10 mouse cellular contexts compared by ENCODE assay signal in genomic region chr9:87739543-87740161, GRCm38 (mm10). TPM values are rescaled to one million over a fixed set of nuclear protein-coding genes. Genes with fewer than 3 reads are reported as not detected.
A peak's percentile ranks its signal among the peaks of the same experiment; 100 is the strongest.
DNase-seq lines count a peak whose midpoint lies in the region; ATAC-seq lines count a peak whose summit lies in the region.
"Had no signal": no experiment of that assay in that cellular context is flagged by ENCODE, and none has a peak within 500 bp of the region (broad histone marks: within the 10 kb centered on the region; RNA-seq: fewer than 3 reads in every experiment).

No protein-coding gene starts in this region.

- no peak overlapping the region for H3K9ac ChIP-seq in kidney, embryonic 16.5 days (replicated peaks; ENCODE audit: low read length)
- peak overlapping the region; percentile 40; the same call in 1 of the 2 replicates for H3K9ac ChIP-seq in embryonic facial prominence, embryonic 14.5 days (ENCODE audit: low read depth, low read length)
- H3K9ac ChIP-seq in hindbrain, embryonic 14.5 days: no peak overlapping the region
- no peak overlapping the region for H3K9ac ChIP-seq in neural tube, embryonic 12.5 days

- peak; percentile 57; the same call in 1 of the 2 replicates for ATAC-seq in kidney, embryonic 16.5 days (ENCODE audit: low FRiP score, low TSS enrichment)
- ATAC-seq in embryonic facial prominence, embryonic 14.5 days (ENCODE audit: low read depth): peak; percentile 42
- ATAC-seq in hindbrain, embryonic 14.5 days (ENCODE audit: low FRiP score): peak; percentile 63
- ATAC-seq in neural tube, embryonic 12.5 days (ENCODE audit: low FRiP score, low read depth): peak; percentile 45

- under 1% methylated on average over 41 of the region's 41 CpGs for WGBS in kidney, embryonic 16.5 days
- WGBS in embryonic facial prominence, embryonic 14.5 days: 4% methylated on average over 26 of the region's 41 CpGs
- WGBS in hindbrain, embryonic 14.5 days: under 1% methylated on average over 41 of the region's 41 CpGs
- under 1% methylated on average over 41 of the region's 41 CpGs for WGBS in neural tube, embryonic 12.5 days

- H3K27ac ChIP-seq in kidney, embryonic 16.5 days (ENCODE audit: low read length): no peak overlapping the region
- H3K27ac ChIP-seq in embryonic facial prominence, embryonic 14.5 days (replicated peaks; ENCODE audit: low read depth, low read length): peak overlapping the region; percentile 28
- H3K27ac ChIP-seq in hindbrain, embryonic 14.5 days: no peak overlapping the region
- no peak overlapping the region for H3K27ac ChIP-seq in neural tube, embryonic 12.5 days

- no peak for DNase-seq in kidney, adult 11 months
- DNase-seq in embryonic facial prominence, embryonic 14.5 days (ENCODE audit: low spot score): no peak
- DNase-seq in hindbrain, embryonic 14.5 days (ENCODE audit: low spot score): no peak
- DNase-seq in layer of hippocampus, postnatal 14 days (ENCODE audit: low spot score in 2 of 2): no peak
- no peak for DNase-seq in spleen, adult 18-20 months
- DNase-seq in lung, postnatal 4 days: no peak

- H3K4me3 ChIP-seq in kidney, embryonic 16.5 days (ENCODE audit: low read length): peak overlapping the region; percentile 26
- peak overlapping the region; percentile 27 for H3K4me3 ChIP-seq in embryonic facial prominence, embryonic 14.5 days (ENCODE audit: low read depth, low read length)
- H3K4me3 ChIP-seq in hindbrain, embryonic 14.5 days (replicated peaks; ENCODE audit: low read length): peak overlapping the region; percentile 12; the same call in 1 of the 2 replicates
- H3K4me3 ChIP-seq in neural tube, embryonic 12.5 days: peak overlapping the region; percentile 19
- H3K4me3 ChIP-seq: erythroblast, embryonic 14.5 days had no signal

- H3K36me3 ChIP-seq in kidney, embryonic 16.5 days (ENCODE audit: insufficient read depth, low read length): no peaks in the 10 kb centered on the region
- H3K36me3 ChIP-seq in embryonic facial prominence, embryonic 14.5 days (ENCODE audit: control insufficient read depth, insufficient read depth, low read length): no peaks in the 10 kb centered on the region
- no peaks in the 10 kb centered on the region for H3K36me3 ChIP-seq in hindbrain, embryonic 14.5 days (replicated peaks; ENCODE audit: control insufficient read depth, insufficient read depth)
- no peaks in the 10 kb centered on the region for H3K36me3 ChIP-seq in neural tube, embryonic 12.5 days

- peaks cover 12% of the 10 kb centered on the region; the same call in 1 of the 2 replicates for H3K4me1 ChIP-seq in kidney, embryonic 16.5 days (ENCODE audit: insufficient read depth, low read length)
- peaks cover 8% of the 10 kb centered on the region for H3K4me1 ChIP-seq in embryonic facial prominence, embryonic 14.5 days (ENCODE audit: control insufficient read depth, insufficient read depth, low read length)
- peaks cover 5% of the 10 kb centered on the region; the same call in 1 of the 2 replicates for H3K4me1 ChIP-seq in hindbrain, embryonic 14.5 days (replicated peaks; ENCODE audit: control insufficient read depth, insufficient read depth, low read length)
- H3K4me1 ChIP-seq in neural tube, embryonic 12.5 days: peaks cover 14% of the 10 kb centered on the region

- peak overlapping the region; percentile 37 for H3K4me2 ChIP-seq in kidney, embryonic 16.5 days (replicated peaks; ENCODE audit: low read depth, low read length)
- peak overlapping the region; percentile 50 for H3K4me2 ChIP-seq in embryonic facial prominence, embryonic 14.5 days (ENCODE audit: low read depth, low read length)
- H3K4me2 ChIP-seq in hindbrain, embryonic 14.5 days (replicated peaks): peak overlapping the region; percentile 40
- peak overlapping the region; percentile 51 for H3K4me2 ChIP-seq in neural tube, embryonic 12.5 days (replicated peaks)

- H3K27me3 ChIP-seq in kidney, embryonic 16.5 days (ENCODE audit: insufficient read depth, low read length): peaks cover 80% of the 10 kb centered on the region
- peaks cover 62% of the 10 kb centered on the region for H3K27me3 ChIP-seq in embryonic facial prominence, embryonic 14.5 days (replicated peaks; ENCODE audit: control insufficient read depth, insufficient read depth, low read length)
- H3K27me3 ChIP-seq in hindbrain, embryonic 14.5 days (ENCODE audit: control insufficient read depth, insufficient read depth, low read length): peaks cover 86% of the 10 kb centered on the region
- H3K27me3 ChIP-seq in neural tube, embryonic 12.5 days (replicated peaks): peaks cover 72% of the 10 kb centered on the region

- H3K9me3 ChIP-seq in kidney, embryonic 16.5 days (ENCODE audit: low read length): no peaks in the 10 kb centered on the region
- H3K9me3 ChIP-seq in embryonic facial prominence, embryonic 14.5 days (ENCODE audit: control insufficient read depth, low read length): no peaks in the 10 kb centered on the region
- H3K9me3 ChIP-seq in hindbrain, embryonic 14.5 days (ENCODE audit: control insufficient read depth, low read length): no peaks in the 10 kb centered on the region
- no peaks in the 10 kb centered on the region for H3K9me3 ChIP-seq in neural tube, embryonic 12.5 days

RNA-seq across cellular contexts. Expression of gene Tbx18, which starts 8.6 kb away (rescaled TPM):
- polyA plus RNA-seq in kidney, embryonic 16.5 days (2015; fragmentation: Nextera tagmentation; extraction: Ambion mirVana): 1.9 and 2.1 TPM in 2 replicates
- polyA plus RNA-seq in embryonic facial prominence, embryonic 14.5 days (2014; fragmentation: Nextera tagmentation; extraction: Ambion mirVana): 5.7 and 8.2 TPM in 2 replicates
- polyA plus RNA-seq in hindbrain, embryonic 14.5 days (2014; fragmentation: Nextera tagmentation; extraction: Ambion mirVana): 1.4 and 1.8 TPM in 2 replicates
- polyA plus RNA-seq in neural tube, embryonic 12.5 days (2016; fragmentation: Nextera tagmentation; extraction: Ambion mirVana): 1.9 and 2.4 TPM in 2 replicates
- total RNA-seq in layer of hippocampus, postnatal 14 days (2021): 1 to 10 TPM; 2.5 to 3.6 TPM
- total RNA-seq: MEL had no signal
- polyA plus RNA-seq: erythroblast, embryonic 14.5 days had no signal
